In the genomic region with DNA sequence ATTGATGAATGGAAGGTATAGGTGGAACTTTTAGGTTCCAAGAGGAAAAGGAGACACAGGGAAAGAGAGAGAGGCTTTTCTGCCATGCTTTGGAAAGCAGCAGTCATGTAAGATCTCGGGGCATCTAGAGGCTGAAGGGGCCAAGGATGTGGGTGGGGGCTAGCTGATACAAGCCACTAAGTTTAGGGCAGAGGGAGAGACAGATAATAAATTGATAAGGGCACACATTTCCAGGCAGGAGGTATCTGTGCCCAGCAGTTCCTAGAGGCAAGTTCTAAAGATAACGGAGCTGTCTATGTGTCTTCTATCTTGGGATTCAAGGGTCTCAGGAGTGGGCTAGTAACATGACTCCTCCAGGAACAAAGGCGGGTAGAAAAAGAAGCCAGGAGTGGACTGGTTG, we compare ENCODE assay signal across 20 mouse cellular contexts.
"Had no signal": no experiment of that assay in that cellular context is flagged by ENCODE, and none has a peak within 500 bp of the region (broad histone marks: within the 10 kb centered on the region; RNA-seq: fewer than 3 reads in every experiment).

No protein-coding gene starts in this region.

- H3K36me3 ChIP-seq: limb, embryonic 10.5 days; limb, embryonic 13.5 days; midbrain, embryonic 12.5 days; midbrain, embryonic 15.5 days; neural tube, embryonic 12.5 days; neural tube, embryonic 15.5 days had no signal

- H3K9ac ChIP-seq: limb, embryonic 13.5 days; lung, embryonic 14.5 days; midbrain, embryonic 12.5 days; midbrain, embryonic 15.5 days; neural tube, embryonic 12.5 days; neural tube, embryonic 15.5 days had no signal

- DNase-seq: kidney, postnatal 25 days; layer of hippocampus, adult 9-11 months; lung, embryonic 14.5 days; right cerebral cortex, adult 18-20 months; right cerebral cortex, postnatal 14 days; right cerebral cortex, postnatal 4 days; thymus, adult 2 months; thymus, postnatal 14 days; thymus, postnatal 4 days had no signal

- H3K4me1 ChIP-seq: limb, embryonic 10.5 days; limb, embryonic 13.5 days; midbrain, embryonic 12.5 days; midbrain, embryonic 15.5 days; neural tube, embryonic 12.5 days; neural tube, embryonic 15.5 days had no signal

- H3K9me3 ChIP-seq: limb, embryonic 10.5 days; limb, embryonic 13.5 days; midbrain, embryonic 12.5 days; midbrain, embryonic 15.5 days; neural tube, embryonic 12.5 days; neural tube, embryonic 15.5 days had no signal

- H3K4me3 ChIP-seq: layer of hippocampus, adult 2 months; limb, embryonic 10.5 days; limb, embryonic 13.5 days; midbrain, embryonic 12.5 days; midbrain, embryonic 15.5 days; neural tube, embryonic 12.5 days; neural tube, embryonic 15.5 days had no signal

- ATAC-seq: lung, postnatal 0 days; midbrain, embryonic 15.5 days had no signal

- H3K4me2 ChIP-seq: limb, embryonic 13.5 days; lung, embryonic 14.5 days; midbrain, embryonic 12.5 days; midbrain, embryonic 15.5 days; neural tube, embryonic 12.5 days; neural tube, embryonic 15.5 days had no signal

- H3K27ac ChIP-seq: kidney, postnatal 0 days; layer of hippocampus, adult 2 months; limb, embryonic 10.5 days; limb, embryonic 13.5 days; macrophage; midbrain, embryonic 12.5 days; midbrain, embryonic 15.5 days; neural tube, embryonic 12.5 days; neural tube, embryonic 15.5 days; stomach, postnatal 0 days had no signal

- H3K27me3 ChIP-seq: limb, embryonic 13.5 days; midbrain, embryonic 12.5 days; midbrain, embryonic 15.5 days; neural tube, embryonic 12.5 days; neural tube, embryonic 15.5 days had no signal
